Mouse (Mus musculus) ES-Bruce4 (cell line): ENCODE data around the gene Krtap3-3.

Experiments
- EP300 ChIP-seq: IDR thresholded peaks from 2 replicates; pipeline ENCODE4 v1.6.1; 2011; ENCODE audit warnings: low read depth, low read length; ENCODE audit not compliant: insufficient read depth
- POLR2A ChIP-seq: IDR thresholded peaks from one replicate; pipeline ENCODE4 v1.8.1; 2011; ENCODE audit warnings: low read length; ENCODE audit not compliant: insufficient read depth

GRCm38 (mm10) chr11:99559366-99559765 is 8.7 kb upstream of the Krtap3-3 start, which contains the start of gene Gm11939:
- TF ChIP-seq POLR2A (no peak), EP300 (no peak)
